In the genomic region with DNA sequence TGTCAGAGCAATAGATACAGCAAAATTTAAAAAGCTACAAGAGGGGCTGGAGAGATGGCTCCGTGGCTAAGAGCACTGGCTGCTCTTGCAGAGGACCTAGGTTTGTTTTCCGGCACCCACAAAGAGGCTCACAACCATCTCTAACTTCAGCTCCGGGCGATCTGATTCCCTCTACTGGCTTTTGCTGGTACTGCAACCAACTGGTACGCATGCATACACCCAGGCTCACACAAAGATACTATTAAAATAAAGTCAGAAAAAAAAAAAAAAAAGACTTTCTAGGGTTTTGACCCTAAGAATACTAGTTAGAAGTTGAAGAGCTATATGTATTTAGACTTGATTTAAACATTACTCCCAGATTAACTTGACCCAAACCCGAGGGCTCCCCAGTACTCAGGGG, we compare ENCODE assay signal across 16 mouse cellular contexts.
DNase-seq lines count a peak whose midpoint lies in the region; ATAC-seq and TF ChIP-seq lines count a peak whose summit lies in the region.
"Had no signal": no experiment of that assay in that cellular context is flagged by ENCODE, and none has a peak within 500 bp of the region (broad histone marks: within the 10 kb centered on the region; RNA-seq: fewer than 3 reads in every experiment).

No protein-coding gene starts in this region.

- H3K27me3 ChIP-seq in heart, adult 2 months (ENCODE audit: control insufficient read depth, insufficient read depth, low read length): no peaks in the 10 kb centered on the region
- H3K27me3 ChIP-seq in lung, postnatal 0 days (replicated peaks; ENCODE audit: insufficient read depth, low read length): no peaks in the 10 kb centered on the region
- H3K27me3 ChIP-seq in small intestine, adult 2 months (ENCODE audit: control insufficient read depth, insufficient read depth, low read length): no peaks in the 10 kb centered on the region
- H3K27me3 ChIP-seq: heart, embryonic 12.5 days; stomach, embryonic 15.5 days had no signal

- TF ChIP-seq EP300 in heart, adult 2 months (IDR thresholded peaks at IDR 0.05; ENCODE audit: insufficient read depth, low read depth, low read length): no peak
- TF ChIP-seq EP300 in lung, postnatal 0 days (IDR thresholded peaks at IDR 0.05): no peak

- no peak overlapping the region for H3K9ac ChIP-seq in heart, adult 2 months (ENCODE audit: low read depth, low read length)
- H3K9ac ChIP-seq in lung, postnatal 0 days (replicated peaks; ENCODE audit: low read depth): no peak overlapping the region
- H3K9ac ChIP-seq: heart, embryonic 12.5 days; stomach, embryonic 15.5 days had no signal

- no peak for ATAC-seq in lung, postnatal 0 days
- ATAC-seq in granulocyte monocyte progenitor cell, adult 5-6 weeks (replicated peaks; ENCODE audit: poor library complexity, severe bottlenecking): no peak
- ATAC-seq: forebrain, embryonic 14.5 days; intestine, embryonic 16.5 days had no signal

- no peak for DNase-seq in heart, adult 2 months
- no peak for DNase-seq in heart, postnatal 10 days
- DNase-seq in lung, postnatal 0 days (ENCODE audit: low spot score): no peak
- no peak for DNase-seq in lung, postnatal 25 days (ENCODE audit: low spot score)
- DNase-seq in NIH3T3 (ENCODE audit: low read depth): peak; percentile 25
- no peak for DNase-seq in thymus, postnatal 14 days
- DNase-seq: adrenal gland, postnatal 25 days; cerebellum, postnatal 25 days; kidney, postnatal 10 days had no signal

- TF ChIP-seq POLR2A in heart, adult 2 months (IDR thresholded peaks at IDR 0.05; ENCODE audit: insufficient read depth, low read depth, low read length): no peak
- TF ChIP-seq POLR2A in small intestine, adult 2 months (IDR thresholded peaks at IDR 0.05; ENCODE audit: low read depth, low read length): no peak

- no peaks in the 10 kb centered on the region for H3K36me3 ChIP-seq in heart, adult 2 months (ENCODE audit: control insufficient read depth, insufficient read depth, low read length)
- H3K36me3 ChIP-seq in lung, postnatal 0 days (ENCODE audit: insufficient read depth, low read length): no peaks in the 10 kb centered on the region
- H3K36me3 ChIP-seq in small intestine, adult 2 months (ENCODE audit: control insufficient read depth, insufficient read depth, low read length): no peaks in the 10 kb centered on the region
- H3K36me3 ChIP-seq: heart, embryonic 12.5 days; midbrain, embryonic 10.5 days; stomach, embryonic 15.5 days had no signal

- intact Hi-C loops in heart, adult 2 months (cut with DNase I): no loop called here
- intact Hi-C loops in heart, postnatal 10 days (cut with DNase I): no loop called here

- no peaks in the 10 kb centered on the region for H3K9me3 ChIP-seq in lung, postnatal 0 days (ENCODE audit: low read length)
- H3K9me3 ChIP-seq: midbrain, embryonic 10.5 days; stomach, embryonic 15.5 days had no signal

- H3K4me2 ChIP-seq in lung, postnatal 0 days (replicated peaks; ENCODE audit: low read depth, low read length): no peak overlapping the region
- H3K4me2 ChIP-seq: heart, embryonic 12.5 days; stomach, embryonic 15.5 days had no signal

- no peaks in the 10 kb centered on the region for H3K79me2 ChIP-seq in heart, adult 2 months (replicated peaks; ENCODE audit: control insufficient read depth, insufficient read depth, low read length)

- no peak overlapping the region for H3K4me3 ChIP-seq in heart, adult 2 months
- H3K4me3 ChIP-seq in lung, postnatal 0 days (ENCODE audit: low read depth, low read length): no peak overlapping the region
- H3K4me3 ChIP-seq in small intestine, adult 2 months (ENCODE audit: low read depth, low read length): no peak overlapping the region
- H3K4me3 ChIP-seq: heart, embryonic 12.5 days; midbrain, embryonic 10.5 days; stomach, embryonic 15.5 days had no signal

- H3K27ac ChIP-seq in heart, adult 2 months: no peak overlapping the region
- no peak overlapping the region for H3K27ac ChIP-seq in lung, postnatal 0 days (ENCODE audit: low read length)
- H3K27ac ChIP-seq in small intestine, adult 2 months (ENCODE audit: insufficient read depth, low read depth, low read length): no peak overlapping the region
- H3K27ac ChIP-seq: midbrain, embryonic 10.5 days; stomach, embryonic 15.5 days had no signal

- peak; percentile 30 for TF ChIP-seq CTCF in heart, adult 2 months (IDR thresholded peaks at IDR 0.05)
- 0 out of 2 replicates have a peak, but pooled peaks have one; percentile 21 for TF ChIP-seq CTCF in lung, postnatal 0 days (IDR thresholded peaks at IDR 0.05)
- peak; percentile 30; the same call in 1 of the 2 replicates for TF ChIP-seq CTCF in small intestine, adult 2 months (IDR thresholded peaks at IDR 0.05; ENCODE audit: extremely low read depth, insufficient read length, insufficient replicate concordance, low read depth, low read length)

- no peaks in the 10 kb centered on the region for H3K4me1 ChIP-seq in heart, adult 2 months (ENCODE audit: control insufficient read depth, insufficient read depth, low read length)
- no peaks in the 10 kb centered on the region for H3K4me1 ChIP-seq in lung, postnatal 0 days (ENCODE audit: insufficient read depth, low read depth, low read length)
- H3K4me1 ChIP-seq in small intestine, adult 2 months (ENCODE audit: control insufficient read depth, insufficient read depth, insufficient read length, low read length): no peaks in the 10 kb centered on the region
- H3K4me1 ChIP-seq: heart, embryonic 12.5 days; stomach, embryonic 15.5 days had no signal

- WGBS in heart, adult 2 months: 85% methylated on average over 6 of the region's 6 CpGs
- 78% methylated on average over 6 of the region's 6 CpGs for WGBS in lung, postnatal 0 days
- 87% methylated on average over 6 of the region's 6 CpGs for WGBS in small intestine, adult 2 months
